Mouse (Mus musculus) thymus, adult 2 months (tissue): ENCODE results near the gene Slc22a14. TPM values are rescaled to one million over a fixed set of nuclear protein-coding genes. Genes with fewer than 3 reads are reported as not detected.

Experiments
- DNase-seq: peaks from one replicate; pipeline ENCODE4 v3.0.0; 2021
- H3K27ac ChIP-seq: fragments of 200-500 bp; 2 replicates; pipeline ENCODE4 v1.5.1; 2012; ENCODE audit warnings: low read length, control low read depth; ENCODE audit not compliant: control insufficient read depth, insufficient read depth
- H3K27me3 ChIP-seq: fragments of 200-500 bp; 2 replicates; pipeline ENCODE4 v1.6.1; 2012; ENCODE audit warnings: mild to moderate bottlenecking, low read length, moderate library complexity, mixed read lengths; ENCODE audit not compliant: control insufficient read depth, insufficient read depth
- H3K36me3 ChIP-seq: fragments of 200-500 bp; 2 replicates; pipeline ENCODE4 v1.6.1; 2012; ENCODE audit warnings: mild to moderate bottlenecking, low read length, moderate library complexity; ENCODE audit not compliant: control insufficient read depth, insufficient read depth
- H3K4me1 ChIP-seq: fragments of 200-500 bp; replicated peaks from 2 replicates; pipeline ENCODE4 v1.6.1; 2012; ENCODE audit warnings: low read length; ENCODE audit not compliant: control insufficient read depth, insufficient read depth
- H3K4me3 ChIP-seq: fragments of 200-500 bp; 2 replicates; pipeline ENCODE4 v1.5.1; 2012; ENCODE audit warnings: mild to moderate bottlenecking, low read length, control low read depth, moderate library complexity; ENCODE audit not compliant: control insufficient read depth, insufficient read depth
- CTCF ChIP-seq: fragments of 200-500 bp; IDR thresholded peaks from 2 replicates; pipeline ENCODE4 v1.5.1; 2012; ENCODE audit warnings: mild to moderate bottlenecking, control low read depth, low read length, moderate library complexity, borderline replicate concordance; ENCODE audit not compliant: control insufficient read depth, poor library complexity, insufficient read depth; ENCODE audit errors: extremely low read depth
- POLR2A ChIP-seq: fragments of 200-500 bp; IDR thresholded peaks from 2 replicates; pipeline ENCODE4 v1.6.1; 2012; ENCODE audit warnings: mild to moderate bottlenecking, low read length, control low read depth, moderate library complexity; ENCODE audit not compliant: control insufficient read depth, poor library complexity, insufficient read depth; ENCODE audit errors: extremely low read depth
- WGBS: fragments of 180-500 bp; shearing (Covaris S2); methylation state at CpG from one replicate; pipeline ENCODE4 v1.1.7; 2018; 5-methylcytosine and 5-hydroxymethylcytosine counted together
- polyA plus RNA-seq: library from polyadenylated mRNA; depleted of rRNA; stranded (reverse); fragments of >200 nt; gene quantifications from 2 replicates; pipeline ENCODE4 v1.2.3, GENCODE M21; 2012

The Slc22a14 gene
- polyA plus RNA-seq, 1 experiment = 0.16 TPM

- no peak overlapping the region for H3K27ac ChIP-seq
- no peaks in the 10 kb centered on the region for H3K27me3 ChIP-seq
- TF ChIP-seq POLR2A (no peak), CTCF (no peak)
- H3K4me1 ChIP-seq = no peaks in the 10 kb centered on the region; the same call in 1 of the 2 replicates
- H3K4me3 ChIP-seq = no peak overlapping the region
- H3K36me3 ChIP-seq = no peaks in the 10 kb centered on the region
- DNase-seq = no peak
- WGBS = 95% methylated on average over 12 of the region's 12 CpGs
These were observed 2.1 kb downstream of the Slc22a14 start for GRCm38 (mm10) chr9:119363229-119363628.

GRCm38 (mm10) chr9:119361416-119361815 is 3.9 kb downstream of the Slc22a14 start:
- Histone ChIP-seq H3K27ac (no peak overlapping the region), H3K36me3 (no peaks in the 10 kb centered on the region), H3K4me3 (no peak overlapping the region), H3K27me3 (no peaks in the 10 kb centered on the region), H3K4me1 (peaks cover 3% of the 10 kb centered on the region)
- 97% methylated on average over 5 of the region's 5 CpGs for WGBS
- TF ChIP-seq POLR2A (no peak), CTCF (no peak)
- no peak for DNase-seq

GRCm38 (mm10) chr9:119358058-119358429 is 7.3 kb downstream of the Slc22a14 start:
- H3K4me1 ChIP-seq = peaks cover 3% of the 10 kb centered on the region
- no peaks in the 10 kb centered on the region for H3K27me3 ChIP-seq
- H3K27ac ChIP-seq = no peak overlapping the region
- no peak overlapping the region for H3K4me3 ChIP-seq
- no peak for TF ChIP-seq POLR2A
- WGBS = 60% methylated on average over 9 of the region's 9 CpGs
- no peak for DNase-seq
- H3K36me3 ChIP-seq = no peaks in the 10 kb centered on the region

GRCm38 (mm10) chr9:119357331-119358057 is 7.9 kb downstream of the Slc22a14 start, which contains the start of gene Xylb:
TSS of gene Xylb (plus strand) at chr9:119357381.
- Histone ChIP-seq H3K4me3 (peak within 1 kb of the TSS; percentile 58), H3K27me3 (no peaks in the 10 kb centered on the region), H3K36me3 (no peaks in the 10 kb centered on the region), H3K4me1 (peaks cover 3% of the 10 kb centered on the region), H3K27ac (no peak within 1 kb of the TSS)
- WGBS = 3% methylated on average over 65 of the region's 65 CpGs
- peak; percentile 89 for DNase-seq
- TF ChIP-seq CTCF (peak; percentile 62; the same call in 1 of the 2 replicates), POLR2A (0 out of 2 replicates have a peak, but pooled peaks have one; percentile 20)

GRCm38 (mm10) chr9:119355943-119356342 is 9.4 kb downstream of the Slc22a14 start:
- Histone ChIP-seq H3K4me3 (no peak overlapping the region), H3K4me1 (peaks cover 3% of the 10 kb centered on the region), H3K36me3 (no peaks in the 10 kb centered on the region), H3K27me3 (no peaks in the 10 kb centered on the region), H3K27ac (no peak overlapping the region)
- 93% methylated on average over 6 of the region's 6 CpGs for WGBS
- DNase-seq = no peak
- TF ChIP-seq POLR2A = no peak
- TF ChIP-seq CTCF = no peak

- Histone ChIP-seq H3K36me3 (peaks cover 5% of the 10 kb centered on the region; the same call in 1 of the 2 replicates), H3K4me1 (peaks cover 3% of the 10 kb centered on the region), H3K4me3 (no peak overlapping the region), H3K27me3 (no peaks in the 10 kb centered on the region), H3K27ac (no peak overlapping the region)
- no peak for DNase-seq
- WGBS = 93% methylated on average over 6 of the region's 6 CpGs
- no peak for TF ChIP-seq POLR2A
- TF ChIP-seq CTCF = no peak
These were observed 11.4 kb downstream of the Slc22a14 start for GRCm38 (mm10) chr9:119353926-119354325.
